Mouse (Mus musculus) large intestine, adult 2 months (tissue): Measurements from ENCODE around the gene Styx. TPM values are rescaled to one million over a fixed set of nuclear protein-coding genes. Genes with fewer than 3 reads are reported as not detected.
A peak's percentile ranks its signal among the peaks of the same experiment; 100 is the strongest.
"Not testable (repeated sequence)": the region's sequence is repeated elsewhere in the genome, so short reads cannot be mapped to it uniquely, and the experiment has no call there.

Source experiments
- DNase-seq: peaks from one replicate; pipeline ENCODE4 v3.0.0-alpha.2; 2012; ENCODE audit warnings: low read depth, low spot score
- WGBS: fragments of 180-500 bp; shearing (Covaris S2); methylation state at CpG from one replicate; pipeline ENCODE4 v1.1.7; 2018; 5-methylcytosine and 5-hydroxymethylcytosine counted together
- polyA plus RNA-seq: library from polyadenylated mRNA; depleted of rRNA; stranded (reverse); fragments of >200 nt; gene quantifications from 2 replicates; pipeline ENCODE4 v1.2.3, GENCODE M21; 2012

The Styx gene
- polyA plus RNA-seq, 1 experiment: 1.5 TPM

GRCm38 (mm10) chr14:45329589-45330181 is 21.2 kb upstream of the Styx start, which contains the start of gene Psmc6:
Psmc6 (plus strand) TSS chr14:45329788.
- 1% methylated on average over 44 of the region's 44 CpGs for WGBS
- no peak for DNase-seq

- no peak for DNase-seq
- WGBS: 88% methylated on average over 16 of the region's 16 CpGs
These were observed 13.6 kb downstream of the Styx start for GRCm38 (mm10) chr14:45364211-45365195.

GRCm38 (mm10) chr14:45365196-45365587 is 14.3 kb downstream of the Styx start:
- WGBS: 94% methylated on average over 6 of the region's 6 CpGs
- no peak for DNase-seq

GRCm38 (mm10) chr14:45378771-45379170 is 27.9 kb downstream of the Styx start:
- DNase-seq: peak; percentile 60

GRCm38 (mm10) chr14:45380756-45381155 is 29.9 kb downstream of the Styx start:
- WGBS: 50% methylated on average over 6 of the region's 6 CpGs
- no peak for DNase-seq

More at GRCm38 (mm10) chr14:45378771-45379170, 27.9 kb downstream of the Styx start:
- 34% methylated on average over 3 of the region's 3 CpGs for WGBS

- no peak for DNase-seq
- WGBS: 72% methylated on average over 4 of the region's 4 CpGs
These were observed 32.0 kb downstream of the Styx start for GRCm38 (mm10) chr14:45382912-45383311.

- no peak for DNase-seq
- 83% methylated on average over 2 of the region's 2 CpGs for WGBS
These were observed 34.7 kb downstream of the Styx start for GRCm38 (mm10) chr14:45385596-45385995.

GRCm38 (mm10) chr14:45387480-45387879 is 36.6 kb downstream of the Styx start:
- peak; percentile 80 for DNase-seq
- 10% methylated on average over 2 of the region's 2 CpGs for WGBS

- peak; percentile 60 for DNase-seq
- under 1% methylated on average over 69 of the region's 71 CpGs for WGBS
These were observed 37.7 kb downstream of the Styx start for GRCm38 (mm10) chr14:45388345-45389181.

- 7% methylated on average over 3 of the region's 3 CpGs for WGBS
- DNase-seq: no peak
These were observed 38.3 kb downstream of the Styx start for GRCm38 (mm10) chr14:45389194-45389593.

GRCm38 (mm10) chr14:45399836-45400235 is 48.9 kb downstream of the Styx start:
- 86% methylated on average over 3 of the region's 3 CpGs for WGBS

GRCm38 (mm10) chr14:45403651-45404050 is 52.8 kb downstream of the Styx start:
- DNase-seq: no peak
- 72% methylated on average over 7 of the region's 7 CpGs for WGBS

More at GRCm38 (mm10) chr14:45399836-45400235, 48.9 kb downstream of the Styx start:
- no peak for DNase-seq

GRCm38 (mm10) chr14:45404813-45405212 is 53.9 kb downstream of the Styx start, which contains the start of gene Gnpnat1:
Gnpnat1 (minus strand) TSS chr14:45404913.
- DNase-seq: not testable (repeated sequence)
- whole genome bisulfite sequencing: 78% methylated on average over 2 of the region's 3 CpGs

GRCm38 (mm10) chr14:45416265-45416664 is 65.4 kb downstream of the Styx start:
- no peak for DNase-seq
- 89% methylated on average over 4 of the region's 4 CpGs for WGBS

GRCm38 (mm10) chr14:45418553-45418952 is 67.7 kb downstream of the Styx start:
- 52% methylated on average over 3 of the region's 3 CpGs for WGBS
- no peak for DNase-seq

GRCm38 (mm10) chr14:45419323-45419722 is 68.4 kb downstream of the Styx start:
- DNase-seq: no peak
- 77% methylated on average over 4 of the region's 4 CpGs for WGBS

GRCm38 (mm10) chr14:45422371-45422770 is 71.5 kb downstream of the Styx start:
- WGBS: 39% methylated on average over 4 of the region's 4 CpGs

GRCm38 (mm10) chr14:45423220-45423619 is 72.3 kb downstream of the Styx start:
- peak; percentile 21 for DNase-seq
- WGBS: 3% methylated on average over 5 of the region's 5 CpGs

More at GRCm38 (mm10) chr14:45422371-45422770, 71.5 kb downstream of the Styx start:
- DNase-seq: no peak

GRCm38 (mm10) chr14:45430066-45430842 is 79.4 kb downstream of the Styx start:
- WGBS: 66% methylated on average over 13 of the region's 13 CpGs
- no peak for DNase-seq
